In the genomic region with DNA sequence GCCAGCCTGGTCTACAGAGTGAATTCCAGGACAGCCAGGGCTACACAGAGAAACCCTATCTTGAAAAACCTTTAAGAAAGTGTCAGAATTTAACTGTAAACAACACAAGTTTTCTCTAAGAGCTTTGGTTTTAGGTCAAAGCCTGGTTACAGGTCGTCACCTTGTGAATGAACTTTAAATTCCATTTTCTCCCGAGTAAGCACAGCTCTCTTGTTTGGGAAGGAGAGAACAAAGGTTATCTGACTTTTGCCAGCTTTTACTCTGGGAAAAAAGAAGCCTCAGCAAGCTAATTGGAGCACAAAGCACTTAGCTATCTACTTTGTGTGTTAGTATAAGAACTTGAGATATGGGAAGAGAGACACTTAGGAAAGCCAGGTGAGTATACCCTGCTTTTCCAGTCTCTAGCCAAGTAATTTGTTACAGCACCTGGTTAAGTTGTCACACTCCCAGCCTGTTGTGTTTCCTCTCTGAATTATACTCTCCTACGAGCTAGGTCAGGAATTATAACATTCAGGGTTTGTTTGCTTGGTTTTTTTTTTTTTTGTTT, we compare ENCODE assay signal across 28 mouse cellular contexts. TPM values are rescaled to one million over a fixed set of nuclear protein-coding genes. Genes with fewer than 3 reads are reported as not detected.
DNase-seq lines count a peak whose midpoint lies in the region; ATAC-seq lines count a peak whose summit lies in the region.
"Had no signal": no experiment of that assay in that cellular context is flagged by ENCODE, and none has a peak within 500 bp of the region (broad histone marks: within the 10 kb centered on the region; RNA-seq: fewer than 3 reads in every experiment).

No protein-coding gene starts in this region.

- peak overlapping the region; percentile 21; the same call in 1 of the 2 replicates for H3K27ac ChIP-seq in lung, embryonic 16.5 days (ENCODE audit: low read length)
- H3K27ac ChIP-seq: heart, embryonic 10.5 days; heart, embryonic 15.5 days; hindbrain, embryonic 12.5 days; hindbrain, postnatal 0 days; intestine, embryonic 15.5 days; kidney, postnatal 0 days; layer of hippocampus, adult 2 months; left cerebral cortex, adult 2 months; limb, embryonic 13.5 days had no signal

- peak; percentile 74 for DNase-seq in kidney, adult 9 months
- DNase-seq in kidney, postnatal 25 days = no peak
- DNase-seq in lung, postnatal 14 days = no peak
- DNase-seq in adipocyte (ENCODE audit: low spot score) = peak; percentile 25
- peak; percentile 47 for DNase-seq in lung, postnatal 36 days
- no peak for DNase-seq in spleen, adult 18-20 months
- DNase-seq: adrenal gland, adult 8-10 months; cerebellum, adult 9-10 months; cerebellum, postnatal 36 days; gastrocnemius, postnatal 25 days; heart, adult 11 months; right cerebral cortex, postnatal 25 days; thymus, postnatal 25 days had no signal

- no peaks in the 10 kb centered on the region for H3K9me3 ChIP-seq in lung, embryonic 16.5 days (ENCODE audit: control insufficient read depth, low read length)
- H3K9me3 ChIP-seq: heart, embryonic 10.5 days; heart, embryonic 15.5 days; hindbrain, embryonic 12.5 days; intestine, embryonic 15.5 days; limb, embryonic 13.5 days had no signal

- no peak overlapping the region for H3K4me2 ChIP-seq in lung, embryonic 16.5 days (ENCODE audit: low read depth, low read length)
- H3K4me2 ChIP-seq: heart, embryonic 15.5 days; hindbrain, embryonic 12.5 days; intestine, embryonic 15.5 days; limb, embryonic 13.5 days; midbrain, embryonic 11.5 days had no signal

- no peaks in the 10 kb centered on the region for H3K4me1 ChIP-seq in lung, embryonic 16.5 days (replicated peaks; ENCODE audit: control insufficient read depth, insufficient read depth, low read length)
- H3K4me1 ChIP-seq: heart, embryonic 10.5 days; hindbrain, embryonic 12.5 days; intestine, embryonic 15.5 days had no signal

- peaks cover 6% of the 10 kb centered on the region; the same call in 1 of the 2 replicates for H3K36me3 ChIP-seq in lung, embryonic 16.5 days (ENCODE audit: control insufficient read depth, insufficient read depth, low read length)
- H3K36me3 ChIP-seq: intestine, embryonic 15.5 days had no signal

- no peak overlapping the region for H3K9ac ChIP-seq in lung, embryonic 16.5 days (ENCODE audit: low read length)
- H3K9ac ChIP-seq: heart, embryonic 15.5 days; hindbrain, embryonic 12.5 days; intestine, embryonic 15.5 days; limb, embryonic 13.5 days had no signal

- WGBS in lung, embryonic 16.5 days = 34% methylated on average over 3 of the region's 3 CpGs

- peak; percentile 62 for ATAC-seq in lung, embryonic 16.5 days (ENCODE audit: low read depth)
- ATAC-seq: activated CD4-positive, CD25-positive, alpha-beta regulatory T cell, adult 4 months; CD4-positive, CD25-positive, alpha-beta regulatory T cell, adult 4 months; forebrain, embryonic 14.5 days; hindbrain, postnatal 0 days; intestine, embryonic 15.5 days; midbrain, embryonic 16.5 days had no signal

- H3K4me3 ChIP-seq in lung, embryonic 16.5 days (ENCODE audit: low read length) = no peak overlapping the region
- H3K4me3 ChIP-seq: heart, embryonic 10.5 days; heart, embryonic 15.5 days; hindbrain, embryonic 12.5 days; intestine, embryonic 15.5 days; layer of hippocampus, adult 2 months; left cerebral cortex, adult 2 months; limb, embryonic 13.5 days had no signal

- no peaks in the 10 kb centered on the region for H3K27me3 ChIP-seq in lung, embryonic 16.5 days (ENCODE audit: control insufficient read depth, insufficient read depth, low read depth, low read length)
- H3K27me3 ChIP-seq: heart, embryonic 15.5 days; hindbrain, embryonic 12.5 days; intestine, embryonic 15.5 days; limb, embryonic 13.5 days had no signal

RNA-seq across cellular contexts. Expression of a gene that starts 11.2 kb away (rescaled TPM):
- 72.1 and 78.6 TPM in 2 replicates for polyA plus RNA-seq in lung, embryonic 16.5 days (2015; fragmentation: Nextera tagmentation; extraction: Ambion mirVana)

RNA-seq across cellular contexts. Expression of a gene that starts 21.7 kb away (rescaled TPM):
- 46.2 and 47.8 TPM in 2 replicates for polyA plus RNA-seq in lung, embryonic 16.5 days (2015; fragmentation: Nextera tagmentation; extraction: Ambion mirVana)

RNA-seq across cellular contexts. Expression of a gene that starts 42.8 kb away (rescaled TPM):
- 189 and 192 TPM in 2 replicates for polyA plus RNA-seq in lung, embryonic 16.5 days (2015; fragmentation: Nextera tagmentation; extraction: Ambion mirVana)

RNA-seq across cellular contexts. Expression of a gene that starts 42.9 kb away (rescaled TPM):
- polyA plus RNA-seq in lung, embryonic 16.5 days (2015; fragmentation: Nextera tagmentation; extraction: Ambion mirVana) = 69.2 and 71.2 TPM in 2 replicates

RNA-seq across cellular contexts. Expression of a gene that starts 58.0 kb away (rescaled TPM):
- 25.3 and 28.6 TPM in 2 replicates for polyA plus RNA-seq in lung, embryonic 16.5 days (2015; fragmentation: Nextera tagmentation; extraction: Ambion mirVana)

Comparison
In these comparisons a context has a peak if more than half of its experiments do, and no peak if none do; other contexts are left out.
1. DNase-seq: peak in kidney, adult 9 months (single experiment), adipocyte (single experiment) and lung, postnatal 36 days (single experiment); none in kidney, postnatal 25 days (0 of 2), lung, postnatal 14 days (single experiment) and spleen, adult 18-20 months (0 of 2).